Mouse (Mus musculus) kidney, postnatal 0 days (tissue): ENCODE results near the gene Syne4. TPM values are rescaled to one million over a fixed set of nuclear protein-coding genes. Genes with fewer than 3 reads are reported as not detected.

Experiments used
- ATAC-seq: fragments of 200-750 bp; cut with Nextera tagmentation; replicated peaks from 2 replicates; pipeline ENCODE4 v1.8.0; 2017; ENCODE audit warnings: low read depth, moderate number of reproducible peaks, moderate TSS enrichment, moderate library complexity; ENCODE audit not compliant: low FRiP score
- DNase-seq: peaks from one replicate; pipeline ENCODE4 v3.0.0-alpha.2; 2016; ENCODE audit warnings: low spot score
- H3K27ac ChIP-seq: fragments of 300-500 bp; sonication (generic); 2 replicates; pipeline ENCODE4 v1.5.1; 2014; ENCODE audit warnings: mild to moderate bottlenecking
- H3K27me3 ChIP-seq: fragments of 300-500 bp; sonication (generic); 2 replicates; pipeline ENCODE4 v1.6.1; 2014; ENCODE audit warnings: low read length, mixed read lengths; ENCODE audit not compliant: insufficient read depth
- H3K36me3 ChIP-seq: fragments of 300-500 bp; sonication (generic); 2 replicates; pipeline ENCODE4 v1.6.1; 2014; ENCODE audit warnings: low read length, mixed read lengths; ENCODE audit not compliant: insufficient read depth
- H3K4me1 ChIP-seq: fragments of 300-500 bp; sonication (generic); replicated peaks from 2 replicates; pipeline ENCODE4 v1.6.1; 2014; ENCODE audit warnings: antibody characterized with exemption, low read length, mixed read lengths; ENCODE audit not compliant: insufficient read depth
- H3K4me2 ChIP-seq: fragments of 300-500 bp; sonication (generic); 2 replicates; pipeline ENCODE4 v1.6.1; 2014; ENCODE audit warnings: mild to moderate bottlenecking, low read length, moderate library complexity, mixed read lengths
- H3K4me3 ChIP-seq: fragments of 300-500 bp; sonication (generic); replicated peaks from 2 replicates; pipeline ENCODE4 v1.5.1; 2014; ENCODE audit warnings: low read depth, low read length
- H3K9ac ChIP-seq: fragments of 300-500 bp; sonication (generic); 2 replicates; pipeline ENCODE4 v1.6.1; 2014; ENCODE audit warnings: low read depth, low read length
- H3K9me3 ChIP-seq: fragments of 300-500 bp; sonication (generic); replicated peaks from 2 replicates; pipeline ENCODE4 v1.6.1; 2016; ENCODE audit warnings: low read length, inconsistent platforms, mixed read lengths
- CTCF ChIP-seq: IDR thresholded peaks from 2 replicates; pipeline ENCODE4 v1.5.1; 2016; ENCODE audit warnings: antibody characterized with exemption, low read depth, mild to moderate bottlenecking, moderate library complexity
- WGBS: fragments of 180-500 bp; shearing (Covaris S2); extraction: QIAGEN DNeasy Blood & Tissue Kit; methylation state at CpG from one replicate; pipeline ENCODE4 v1.1.7; 2014; 5-methylcytosine and 5-hydroxymethylcytosine counted together
- polyA plus RNA-seq: library from polyadenylated mRNA; unstranded; fragments of >200 nt; fragmentation: Nextera tagmentation; extraction: Ambion mirVana; gene quantifications from 2 replicates; pipeline ENCODE4 v1.2.1, GENCODE M21; 2015

Gene Syne4
- polyA plus RNA-seq, 1 experiment from 2014 or later, result 79.0 TPM

GRCm38 (mm10) chr7:30286701-30287410 lies 27.8 kb upstream of the Syne4 start:
- 60% methylated on average over 8 of the region's 8 CpGs for WGBS

GRCm38 (mm10) chr7:30288046-30288445 lies 26.6 kb upstream of the Syne4 start:
- Histone ChIP-seq H3K4me3 (no peak overlapping the region), H3K4me2 (no peak overlapping the region), H3K4me1 (peaks cover 3% of the 10 kb centered on the region; the same call in 1 of the 2 replicates), H3K9ac (no peak overlapping the region), H3K9me3 (no peaks in the 10 kb centered on the region), H3K27me3 (no peaks in the 10 kb centered on the region), H3K36me3 (no peaks in the 10 kb centered on the region), H3K27ac (no peak overlapping the region)
- no peak for TF ChIP-seq CTCF
- DNase-seq (no peak), ATAC-seq (no peak)
- 65% methylated on average over 6 of the region's 6 CpGs for WGBS

More at GRCm38 (mm10) chr7:30286701-30287410, 27.8 kb upstream of the Syne4 start:
- Histone ChIP-seq H3K27me3 (no peaks in the 10 kb centered on the region), H3K4me1 (no peaks in the 10 kb centered on the region; the same call in 1 of the 2 replicates), H3K4me2 (no peak overlapping the region), H3K9ac (no peak overlapping the region), H3K4me3 (no peak overlapping the region), H3K36me3 (no peaks in the 10 kb centered on the region), H3K27ac (no peak overlapping the region), H3K9me3 (no peaks in the 10 kb centered on the region)
- TF ChIP-seq CTCF, result no peak
- ATAC-seq (no peak), DNase-seq (no peak)

DNA sequence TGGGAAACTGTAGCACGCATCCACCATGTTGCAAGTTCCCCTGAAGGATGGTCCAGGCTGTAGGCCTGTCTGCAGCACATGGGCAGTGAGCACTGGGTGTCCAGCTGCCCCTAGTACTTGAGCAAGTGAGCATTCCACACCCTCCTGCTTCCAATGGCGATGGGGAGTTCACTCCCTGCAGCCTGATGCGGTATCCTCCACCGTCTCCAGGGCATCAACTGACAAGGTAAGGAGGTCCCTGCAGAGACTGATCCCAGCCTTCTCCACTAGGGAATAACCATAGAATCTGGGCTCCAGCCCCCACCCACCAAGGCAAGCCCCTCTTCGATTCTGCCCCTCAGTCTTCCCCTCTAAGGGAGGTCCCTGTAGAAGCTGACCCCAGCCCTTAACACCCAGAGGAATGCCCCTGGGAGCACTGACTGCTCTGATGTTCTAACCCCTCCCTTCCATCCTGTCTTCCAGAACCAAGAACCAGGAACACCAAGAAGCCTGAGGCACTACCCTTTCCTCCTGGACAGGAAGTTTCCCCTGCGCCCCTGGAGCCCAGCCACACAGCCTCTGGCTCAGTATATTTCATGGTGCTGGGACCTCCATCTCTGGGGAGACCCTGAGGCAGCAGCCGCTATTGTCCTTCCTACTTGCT lies 25.4 kb upstream of the Syne4 start:
- H3K4me2 ChIP-seq, result no peak overlapping the region
- DNase-seq (no peak), ATAC-seq (no peak)
- no peak overlapping the region for H3K27ac ChIP-seq
- no peaks in the 10 kb centered on the region for H3K9me3 ChIP-seq
- H3K27me3 ChIP-seq, result no peaks in the 10 kb centered on the region
- H3K36me3 ChIP-seq, result no peaks in the 10 kb centered on the region
- no peak overlapping the region for H3K4me3 ChIP-seq
- no peak overlapping the region for H3K9ac ChIP-seq
- peaks cover 3% of the 10 kb centered on the region; the same call in 1 of the 2 replicates for H3K4me1 ChIP-seq
- WGBS, result 65% methylated on average over 7 of the region's 7 CpGs
- no peak for TF ChIP-seq CTCF

- Histone ChIP-seq H3K4me3 (no peak overlapping the region), H3K9ac (no peak overlapping the region), H3K36me3 (0 out of 2 replicates have a peak, but pooled peaks cover under 1% of the 10 kb centered on the region), H3K27me3 (no peaks in the 10 kb centered on the region), H3K4me2 (no peak overlapping the region), H3K27ac (no peak overlapping the region), H3K9me3 (no peaks in the 10 kb centered on the region), H3K4me1 (peaks cover 3% of the 10 kb centered on the region; the same call in 1 of the 2 replicates)
- peak; percentile 20; the same call in 1 of the 2 replicates for TF ChIP-seq CTCF
- 60% methylated on average over 10 of the region's 10 CpGs for WGBS
- ATAC-seq, result no peak
- DNase-seq, result peak; percentile 21
Observed at GRCm38 (mm10) chr7:30289714-30290399, 24.8 kb upstream of the Syne4 start.

DNA sequence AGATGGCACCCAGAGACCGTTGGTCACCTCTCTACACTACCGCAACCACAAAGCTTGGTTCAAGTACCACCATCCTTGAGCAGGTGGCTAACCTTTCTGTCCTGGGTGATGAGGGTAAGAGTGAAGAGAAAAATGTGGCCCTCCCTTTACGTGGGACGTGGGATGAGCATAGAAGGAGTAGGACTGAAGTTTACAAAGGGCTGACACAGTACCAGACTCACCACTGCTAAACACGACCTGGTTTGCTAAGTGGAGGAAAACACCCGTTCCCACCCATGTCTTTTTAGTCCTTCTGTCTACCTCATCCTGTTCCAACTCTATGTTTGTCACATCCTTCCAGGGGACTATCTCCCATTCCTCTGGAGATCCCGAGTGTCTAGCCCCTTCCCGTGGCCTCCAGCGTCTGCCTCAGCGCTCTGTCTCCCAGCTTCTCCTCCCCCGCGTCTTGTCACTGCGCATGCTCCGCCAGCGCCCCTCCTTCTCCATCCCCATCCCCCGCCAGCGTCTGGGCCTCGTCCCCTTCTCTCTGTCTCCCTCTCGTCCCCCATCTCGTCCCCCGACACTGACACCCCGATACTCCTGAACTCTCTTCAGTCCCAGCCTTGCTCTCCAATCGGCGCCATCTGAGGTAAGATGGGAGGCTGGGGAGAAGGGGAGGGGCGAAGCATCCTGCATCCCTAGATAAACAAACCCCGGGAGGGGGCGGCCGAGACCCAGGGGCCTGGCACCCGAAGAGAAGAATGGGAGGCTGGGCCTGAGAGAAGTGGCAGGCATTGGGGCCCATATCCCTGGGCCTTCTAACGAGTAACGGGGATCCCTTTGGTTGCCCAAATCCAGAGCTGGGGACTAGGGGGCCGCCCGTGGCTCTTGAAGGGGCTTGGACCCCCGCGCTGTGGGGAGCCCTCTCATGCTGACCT lies 23.1 kb upstream of the Syne4 start, which contains the start of gene Clip3:
Gene Clip3, plus strand, starts transcription at position 514 of the 917 bp plus-strand sequence.
- 7% methylated on average over 35 of the region's 35 CpGs for WGBS
- H3K4me1 ChIP-seq, result peaks cover 3% of the 10 kb centered on the region; the same call in 1 of the 2 replicates
- peak within 1 kb of the TSS; percentile 52 for H3K4me3 ChIP-seq
- TF ChIP-seq CTCF, result no peak
- peaks cover 4% of the 10 kb centered on the region; the same call in 1 of the 2 replicates for H3K36me3 ChIP-seq
- ATAC-seq (peak; percentile 56), DNase-seq (peak; percentile 91)
- H3K27me3 ChIP-seq, result no peaks in the 10 kb centered on the region
- H3K4me2 ChIP-seq, result peak within 1 kb of the TSS; percentile 67
- peak within 1 kb of the TSS; percentile 42; the same call in 1 of the 2 replicates for H3K27ac ChIP-seq
- H3K9ac ChIP-seq, result peak within 1 kb of the TSS; percentile 58
- no peaks in the 10 kb centered on the region for H3K9me3 ChIP-seq
